Comparison of ENCODE assay signal across 8 mouse cellular contexts in the genomic region with DNA sequence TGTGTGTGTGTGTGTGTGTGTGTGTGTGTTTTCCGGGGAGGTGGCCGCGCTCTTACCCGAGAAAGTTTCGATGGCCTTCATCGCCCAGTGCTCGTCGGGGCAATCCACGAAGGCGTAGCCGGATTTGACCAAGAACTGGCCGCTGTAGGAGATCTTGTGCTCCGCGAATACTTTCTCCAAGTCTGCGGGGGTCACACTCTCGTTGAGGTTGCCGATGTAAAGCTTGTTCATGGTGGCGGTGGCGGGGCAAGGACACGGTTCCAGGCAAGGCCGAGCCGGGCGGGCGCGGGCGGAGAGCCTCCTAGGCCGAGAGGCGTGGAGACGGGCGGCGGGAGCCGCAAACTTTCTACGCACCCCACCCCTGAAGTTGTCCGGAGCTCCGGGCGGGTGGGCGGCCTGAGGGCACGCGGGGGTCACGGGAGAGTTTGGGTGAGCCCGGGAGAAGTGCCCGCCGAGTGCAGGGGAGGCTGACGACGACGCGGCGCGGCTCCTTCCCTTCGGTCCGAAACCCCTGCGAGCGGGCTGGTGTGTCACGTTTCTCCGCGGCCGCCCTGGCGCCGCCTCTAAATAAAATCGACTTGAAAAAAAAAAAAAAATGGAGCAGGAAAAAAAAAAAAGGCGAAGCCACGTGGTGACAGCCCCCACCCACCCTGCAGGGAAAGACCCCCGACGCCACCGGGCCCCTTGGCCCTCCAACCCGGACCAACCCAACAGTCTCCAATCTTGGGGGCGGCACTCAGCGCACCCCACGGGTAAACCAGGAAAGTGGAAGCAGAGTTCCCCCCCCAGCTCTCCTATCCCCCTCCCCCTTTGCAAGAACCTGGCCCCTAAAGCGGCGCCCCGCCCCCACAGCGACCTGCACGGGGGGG. TPM values are rescaled to one million over a fixed set of nuclear protein-coding genes. Genes with fewer than 3 reads are reported as not detected.
DNase-seq lines count a peak whose midpoint lies in the region; ATAC-seq lines count a peak whose summit lies in the region.

Gene Igf2bp1, minus strand, starts transcription at position 538 of the 869 bp plus-strand sequence.

- peak within 1 kb of the TSS; percentile 100 for H3K4me2 ChIP-seq in liver, embryonic 12.5 days
- peak within 1 kb of the TSS; percentile 94 for H3K4me2 ChIP-seq in stomach, embryonic 14.5 days (replicated peaks; ENCODE audit: low read depth, low read length)

- DNase-seq in urinary bladder, adult 2 months (ENCODE audit: low spot score) = peak; percentile 47
- DNase-seq in urinary bladder, postnatal 10 days (ENCODE audit: low spot score) = no peak
- DNase-seq in embryo, embryonic 9.5 days (ENCODE audit: extremely low spot score) = peak; percentile 89
- DNase-seq in heart, postnatal 36 days = peak; percentile 46 to 67
- no peak for DNase-seq in left cerebral cortex, postnatal 14 days (ENCODE audit: low spot score in 2 of 2)
- DNase-seq in cerebellum, adult 8-10 months = no peak

- H3K9ac ChIP-seq in liver, embryonic 12.5 days = peak within 1 kb of the TSS; percentile 89
- peak within 1 kb of the TSS; percentile 95 for H3K9ac ChIP-seq in stomach, embryonic 14.5 days (replicated peaks; ENCODE audit: low read depth, low read length)

- peaks cover 14% of the 10 kb centered on the region; the same call in 1 of the 2 replicates for H3K36me3 ChIP-seq in liver, embryonic 12.5 days
- H3K36me3 ChIP-seq in stomach, embryonic 14.5 days (ENCODE audit: control insufficient read depth, insufficient read depth, low read length) = no peaks in the 10 kb centered on the region

- H3K4me1 ChIP-seq in liver, embryonic 12.5 days = peaks cover 74% of the 10 kb centered on the region
- H3K4me1 ChIP-seq in stomach, embryonic 14.5 days (ENCODE audit: control insufficient read depth, insufficient read depth, low read length) = peaks cover 24% of the 10 kb centered on the region

- H3K4me3 ChIP-seq in liver, embryonic 12.5 days = peak within 1 kb of the TSS; percentile 83
- peak within 1 kb of the TSS; percentile 62 for H3K4me3 ChIP-seq in stomach, embryonic 14.5 days (ENCODE audit: low read depth, low read length)

- intact Hi-C loops in heart, postnatal 36 days (cut with DNase I) = loop anchor here (5.0 kb wide), 1 partner anchor 277 kb away; the partner anchor contains the start of gene Hoxb8
- intact Hi-C loops in left cerebral cortex, postnatal 14 days (cut with DNase I) = loop anchor here (5.0 to 10.0 kb wide), 3 partner anchors 197 to 861 kb away; partner anchors contain the start of gene Dlx4

- H3K27ac ChIP-seq in liver, embryonic 12.5 days = peak within 1 kb of the TSS; percentile 89
- peak within 1 kb of the TSS; percentile 95 for H3K27ac ChIP-seq in stomach, embryonic 14.5 days (ENCODE audit: low read length)

- under 1% methylated on average over 68 of the region's 74 CpGs for WGBS in liver, embryonic 12.5 days (ENCODE audit: insufficient replicate concordance)
- WGBS in stomach, embryonic 14.5 days = 1% methylated on average over 66 of the region's 74 CpGs

- peak; percentile 60 for ATAC-seq in liver, embryonic 12.5 days
- peak; percentile 46; the same call in 1 of the 2 replicates for ATAC-seq in stomach, embryonic 14.5 days (ENCODE audit: insufficient number of reproducible peaks, insufficient read depth, low FRiP score, low read depth)

- no peaks in the 10 kb centered on the region for H3K9me3 ChIP-seq in liver, embryonic 12.5 days (replicated peaks)
- no peaks in the 10 kb centered on the region for H3K9me3 ChIP-seq in stomach, embryonic 14.5 days (ENCODE audit: control insufficient read depth, low read depth, low read length)

- H3K27me3 ChIP-seq in liver, embryonic 12.5 days (replicated peaks) = peaks cover 11% of the 10 kb centered on the region
- no peaks in the 10 kb centered on the region for H3K27me3 ChIP-seq in stomach, embryonic 14.5 days (ENCODE audit: control insufficient read depth, insufficient read depth, low read length)

RNA-seq across cellular contexts. Expression of gene Igf2bp1, which starts in this region (rescaled TPM):
- 0.33 and 0.41 TPM in 2 replicates for polyA plus RNA-seq in urinary bladder, adult 2 months (2012; rRNA removed)
- under 1 TPM; 0.08 to 0.17 TPM for total RNA-seq in heart, postnatal 36 days (2021)
- 33.8 and 38.3 TPM in 2 replicates for polyA plus RNA-seq in liver, embryonic 12.5 days (2016; fragmentation: Nextera tagmentation; extraction: Ambion mirVana)
- 24.9 and 28.5 TPM in 2 replicates for polyA plus RNA-seq in stomach, embryonic 14.5 days (2014; fragmentation: Nextera tagmentation; extraction: Ambion mirVana)
- under 1 TPM; 0.17 to 0.31 TPM for total RNA-seq in left cerebral cortex, postnatal 14 days (2021)

Comparison
In these comparisons a context has a peak if more than half of its experiments do, and no peak if none do; other contexts are left out.
1. RNA of gene Igf2bp1 (polyA plus RNA-seq): 33.8 to 38.3 TPM in liver, embryonic 12.5 days and 24.9 to 28.5 TPM in stomach, embryonic 14.5 days; 0.33 to 0.41 TPM in urinary bladder, adult 2 months; every median in the first group is over 10 times any median in the second.
2. Peak in DNase-seq in urinary bladder, adult 2 months; RNA of the gene not detected or under 1 TPM.
3. Peak in DNase-seq in heart, postnatal 36 days; RNA of the gene not detected or under 1 TPM.